Mouse (Mus musculus) heart, postnatal 14 days (tissue): Measurements from ENCODE around the gene Grin2b. TPM values are rescaled to one million over a fixed set of nuclear protein-coding genes. Genes with fewer than 3 reads are reported as not detected.
"Not testable (repeated sequence)": the region's sequence is repeated elsewhere in the genome, so short reads cannot be mapped to it uniquely, and the experiment has no call there.

Experiments
- DNase-seq, 2 experiments: peaks; one replicate each; pipeline ENCODE4 v3.0.0; 2021 to 2022
- intact Hi-C: fragments of 180-260 bp; cut with DNase I; formaldehyde crosslinking; loops from one replicate; pipeline ENCODE4 v1.15.1; 2025
- total RNA-seq, 2 experiments: library from RNA; stranded (reverse); gene quantifications; 2 replicates each; pipeline ENCODE4 v1.2.3; 2021

Gene Grin2b
- total RNA-seq, 2 experiments from 2014 or later, result 0.02 TPM; not detected in 1

GRCm38 (mm10) chr6:135827317-135827716 is 346.0 kb downstream of the Grin2b start:
- intact Hi-C loops, result loop anchor here (5.0 kb wide), 1 partner anchor 580 kb away; no protein-coding TSS in a partner anchor
- no peak for DNase-seq

GRCm38 (mm10) chr6:135826776-135827175 is 346.5 kb downstream of the Grin2b start:
- DNase-seq, result not testable (repeated sequence)
- intact Hi-C loops, result loop anchor here (5.0 kb wide), 1 partner anchor 579 kb away; no protein-coding TSS in a partner anchor

GRCm38 (mm10) chr6:135817391-135817790 is 355.9 kb downstream of the Grin2b start:
- no peak for DNase-seq
- intact Hi-C loops, result no loop called here

- intact Hi-C loops, result no loop called here
- DNase-seq, result no peak
Measured at GRCm38 (mm10) chr6:135813755-135814154, 359.6 kb downstream of the Grin2b start.

GRCm38 (mm10) chr6:135805436-135805835 is 367.9 kb downstream of the Grin2b start:
- intact Hi-C loops, result no loop called here

GRCm38 (mm10) chr6:135799949-135800348 is 373.4 kb downstream of the Grin2b start:
- DNase-seq, result no peak
- intact Hi-C loops, result no loop called here

More at GRCm38 (mm10) chr6:135805436-135805835, 367.9 kb downstream of the Grin2b start:
- no peak for DNase-seq

- intact Hi-C loops, result no loop called here
- DNase-seq, result no peak
Measured at GRCm38 (mm10) chr6:135798202-135798992, 374.9 kb downstream of the Grin2b start.

GRCm38 (mm10) chr6:135797371-135798033 is 375.8 kb downstream of the Grin2b start:
- intact Hi-C loops, result no loop called here
- DNase-seq, result no peak

- intact Hi-C loops, result no loop called here
- no peak for DNase-seq
Measured at GRCm38 (mm10) chr6:135796911-135797310, 376.4 kb downstream of the Grin2b start.

- intact Hi-C loops, result no loop called here
Measured at GRCm38 (mm10) chr6:135791412-135791811, 381.9 kb downstream of the Grin2b start.

GRCm38 (mm10) chr6:135789603-135790170 is 383.6 kb downstream of the Grin2b start:
- DNase-seq, result no peak
- intact Hi-C loops, result no loop called here

More at GRCm38 (mm10) chr6:135791412-135791811, 381.9 kb downstream of the Grin2b start:
- DNase-seq, result no peak

- intact Hi-C loops, result no loop called here
- DNase-seq, result no peak
Measured at GRCm38 (mm10) chr6:135774670-135775069, 398.6 kb downstream of the Grin2b start.

GRCm38 (mm10) chr6:135767572-135767971 is 405.7 kb downstream of the Grin2b start:
- intact Hi-C loops, result no loop called here
- no peak for DNase-seq

- no peak for DNase-seq
- intact Hi-C loops, result no loop called here
Measured at GRCm38 (mm10) chr6:135758735-135759134, 414.6 kb downstream of the Grin2b start.

GRCm38 (mm10) chr6:135756075-135756474 is 417.2 kb downstream of the Grin2b start:
- intact Hi-C loops, result no loop called here
- DNase-seq, result no peak

- intact Hi-C loops, result no loop called here
- no peak for DNase-seq
Measured at GRCm38 (mm10) chr6:135748412-135749076, 424.8 kb downstream of the Grin2b start.

- intact Hi-C loops, result no loop called here
- DNase-seq, result no peak
Measured at GRCm38 (mm10) chr6:135745606-135746005, 427.7 kb downstream of the Grin2b start.

GRCm38 (mm10) chr6:135734227-135734732 is 439.0 kb downstream of the Grin2b start:
- DNase-seq, result no peak

GRCm38 (mm10) chr6:135727106-135727505 is 446.2 kb downstream of the Grin2b start:
- no peak for DNase-seq
- intact Hi-C loops, result no loop called here

More at GRCm38 (mm10) chr6:135734227-135734732, 439.0 kb downstream of the Grin2b start:
- intact Hi-C loops, result no loop called here

GRCm38 (mm10) chr6:135721706-135722105 is 451.6 kb downstream of the Grin2b start:
- no peak for DNase-seq
- intact Hi-C loops, result no loop called here
